Mouse (Mus musculus): ENCODE data around the gene Mapk13. TPM values are rescaled to one million over a fixed set of nuclear protein-coding genes. Genes with fewer than 3 reads are reported as not detected.

Mapk13 gene
- polyA plus RNA-seq, 1 experiment from 2014 or later: 118 TPM

Other genes with a start within 250 kb of the Mapk13 start
- gene Armc12, start 238.5 kb upstream of the Mapk13 start, polyA plus RNA-seq (2015; fragmentation: Nextera tagmentation; extraction: Ambion mirVana): not detected in 2 replicates
- not detected in 2 replicates for gene Clpsl2, start 219.9 kb upstream of the Mapk13 start, polyA plus RNA-seq (2015; fragmentation: Nextera tagmentation; extraction: Ambion mirVana)
- not detected in 2 replicates for gene Clps, start 208.5 kb upstream of the Mapk13 start, polyA plus RNA-seq (2015; fragmentation: Nextera tagmentation; extraction: Ambion mirVana)
- 0.59 and 0.64 TPM in 2 replicates for gene Lhfpl5, start 193.7 kb upstream of the Mapk13 start, polyA plus RNA-seq (2015; fragmentation: Nextera tagmentation; extraction: Ambion mirVana)
- 87.9 and 93.9 TPM in 2 replicates for gene Srpk1, start 146.6 kb upstream of the Mapk13 start, polyA plus RNA-seq (2015; fragmentation: Nextera tagmentation; extraction: Ambion mirVana)
- 0.35 and 0.80 TPM in 2 replicates for gene Slc26a8, start 79.1 kb upstream of the Mapk13 start, polyA plus RNA-seq (2015; fragmentation: Nextera tagmentation; extraction: Ambion mirVana)
- 46.7 and 48.1 TPM in 2 replicates for gene Mapk14, start 78.0 kb upstream of the Mapk13 start, polyA plus RNA-seq (2015; fragmentation: Nextera tagmentation; extraction: Ambion mirVana)
- gene AC170998.1, start 43.2 kb upstream of the Mapk13 start, polyA plus RNA-seq (2015; fragmentation: Nextera tagmentation; extraction: Ambion mirVana): 2.3 and 3.4 TPM in 2 replicates
- 11.2 and 13.4 TPM in 2 replicates for gene Brpf3, start 31.8 kb downstream of the Mapk13 start, polyA plus RNA-seq (2015; fragmentation: Nextera tagmentation; extraction: Ambion mirVana)
- gene Pnpla1, start 89.1 kb downstream of the Mapk13 start, polyA plus RNA-seq (2015; fragmentation: Nextera tagmentation; extraction: Ambion mirVana): 6.7 and 7.9 TPM in 2 replicates
- 0.28 and 0.45 TPM in 2 replicates for gene 4930539E08Rik, start 146.0 kb downstream of the Mapk13 start, polyA plus RNA-seq (2015; fragmentation: Nextera tagmentation; extraction: Ambion mirVana)
- 0.21 TPM in 1 of 2 replicates, not detected in the other for gene Pxt1, start 174.5 kb downstream of the Mapk13 start, polyA plus RNA-seq (2015; fragmentation: Nextera tagmentation; extraction: Ambion mirVana)
- 88.2 and 90.9 TPM in 2 replicates for gene Kctd20, start 182.7 kb downstream of the Mapk13 start, polyA plus RNA-seq (2015; fragmentation: Nextera tagmentation; extraction: Ambion mirVana)
- 111 and 122 TPM in 2 replicates for gene Stk38, start 238.7 kb downstream of the Mapk13 start, polyA plus RNA-seq (2015; fragmentation: Nextera tagmentation; extraction: Ambion mirVana)

Data from embryonic facial prominence, embryonic 15.5 days (tissue).